Mouse (Mus musculus) testis, postnatal 14 days (tissue): ENCODE measurements around the gene Rfc2.

Source experiments
- DNase-seq: peaks from one replicate; pipeline ENCODE4 v3.0.0; 2021; ENCODE audit warnings: low spot score

The Rfc2 gene

DNA sequence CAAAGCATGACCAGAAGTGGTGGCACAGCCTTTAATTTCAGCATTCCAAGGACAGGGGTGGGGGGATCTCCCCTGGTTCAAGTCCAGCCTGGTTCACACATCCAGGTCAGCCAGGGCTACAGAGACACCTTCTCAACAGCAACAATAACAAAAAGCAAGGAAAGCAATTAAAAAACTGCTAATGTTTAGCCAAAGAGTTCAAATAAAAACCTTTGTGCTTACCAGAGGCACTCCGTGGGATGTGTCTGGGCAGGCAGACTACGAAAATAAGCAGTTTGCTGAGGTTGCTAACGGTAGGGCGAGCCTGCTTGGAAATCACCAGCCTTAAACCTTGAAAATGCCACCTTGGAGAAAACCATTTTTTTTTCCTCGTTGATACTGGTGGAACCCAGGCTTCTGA, at the start of gene Rfc2:
Gene Rfc2, plus strand, starts transcription at position 221 of the 400 bp plus-strand sequence.
- DNase-seq: no peak

- no peak for DNase-seq
These were observed 49.6 kb upstream of the Rfc2 start for GRCm38 (mm10) chr5:134531585-134531984.

DNA sequence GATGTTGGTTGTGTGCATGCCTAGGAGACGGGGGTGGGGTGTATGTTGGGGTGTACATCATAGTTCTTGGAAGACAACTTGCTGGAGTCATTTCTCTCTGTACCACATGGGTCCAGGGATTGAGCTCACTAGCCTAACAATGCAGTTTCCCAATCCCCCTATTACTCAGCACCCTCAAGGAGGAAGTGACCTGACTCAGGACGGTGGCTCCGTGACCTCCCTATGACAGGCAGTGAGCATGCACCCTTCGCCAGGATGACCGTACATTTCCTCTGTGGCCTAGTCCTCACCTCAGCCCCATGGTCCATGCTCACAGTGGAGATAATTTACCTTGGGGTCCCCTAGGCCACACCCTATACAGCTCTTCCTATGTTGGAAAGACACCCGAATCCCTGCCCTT, 48.7 kb upstream of the Rfc2 start:
- no peak for DNase-seq

GRCm38 (mm10) chr5:134536036-134536435, 45.1 kb upstream of the Rfc2 start:
- no peak for DNase-seq

DNA sequence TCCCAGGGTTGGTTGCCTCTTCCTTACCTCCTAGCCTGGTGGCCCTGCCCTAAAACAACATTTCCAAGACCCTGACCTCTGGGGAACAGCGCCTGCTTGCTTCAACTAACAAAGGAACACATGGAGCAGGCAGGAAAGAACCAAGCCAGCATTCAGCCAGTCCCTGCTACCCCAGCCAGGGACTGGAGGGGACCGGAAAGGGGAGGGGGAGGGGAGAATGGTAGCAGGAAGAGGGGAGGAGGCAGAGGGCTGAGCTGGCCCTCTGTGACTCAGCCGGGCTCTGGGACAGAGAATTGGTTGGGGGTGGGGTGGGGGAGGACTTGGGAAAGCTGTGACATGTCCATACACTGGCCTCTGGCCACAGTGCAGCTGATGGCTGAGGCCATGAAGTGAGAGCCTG, 41.3 kb upstream of the Rfc2 start:
- peak; percentile 51 for DNase-seq

- no peak for DNase-seq
These were observed 40.3 kb upstream of the Rfc2 start for GRCm38 (mm10) chr5:134540881-134541280.

DNA sequence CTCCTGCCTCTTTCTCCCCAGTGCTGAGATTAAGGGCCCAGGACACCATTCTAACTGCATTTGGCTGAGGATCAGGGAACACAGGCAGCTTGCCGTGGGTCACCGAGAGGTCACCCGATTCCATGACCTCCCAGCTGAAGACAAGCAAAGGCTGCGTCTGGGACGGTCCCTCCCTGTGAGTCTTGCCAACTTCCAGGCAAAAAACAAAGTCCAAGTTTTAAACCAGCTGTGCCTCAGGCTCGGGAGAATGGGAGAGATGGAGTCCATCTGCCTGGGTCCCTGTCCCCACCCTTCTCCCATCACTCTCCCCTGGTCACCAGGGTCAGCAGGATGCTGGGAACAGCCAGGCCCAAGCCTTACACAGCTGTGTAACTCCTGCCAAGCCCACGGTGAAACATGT, 39.5 kb upstream of the Rfc2 start:
- DNase-seq: peak; percentile 67

DNA sequence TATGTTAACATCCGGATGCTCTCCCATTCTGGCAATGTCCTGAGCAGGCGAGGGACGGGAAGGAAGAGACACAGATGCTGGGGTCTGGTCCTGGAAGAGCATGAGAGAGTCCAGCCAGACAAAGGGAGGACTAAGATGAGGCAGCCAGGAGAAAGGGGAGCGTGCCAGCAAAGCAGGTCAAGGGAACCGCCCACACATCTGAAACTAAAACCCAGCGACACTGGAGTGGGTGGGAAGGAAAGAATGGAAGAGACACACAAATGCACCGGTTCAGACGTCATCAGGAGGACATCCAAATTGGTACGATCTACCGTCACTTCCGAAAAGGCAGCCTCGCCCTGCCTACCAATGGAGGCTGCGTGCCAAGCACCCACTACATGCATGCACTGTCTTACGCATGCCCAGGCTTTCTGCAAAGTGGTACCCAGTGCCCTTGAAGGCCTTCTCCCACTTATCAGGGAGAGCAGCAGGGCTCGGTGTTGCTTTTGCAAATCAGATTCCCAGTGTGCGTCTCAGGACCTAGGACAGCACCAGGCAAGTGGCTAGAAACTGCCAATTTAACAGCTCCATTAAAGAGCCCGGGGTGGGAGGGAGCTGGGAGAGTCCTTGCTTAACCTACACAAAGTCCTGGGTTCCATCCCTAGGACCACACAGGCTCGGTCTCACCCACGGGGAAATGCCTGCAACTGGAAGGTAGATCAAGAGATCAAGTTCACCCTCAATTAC, 36.5 kb upstream of the Rfc2 start:
- DNase-seq: no peak

DNA sequence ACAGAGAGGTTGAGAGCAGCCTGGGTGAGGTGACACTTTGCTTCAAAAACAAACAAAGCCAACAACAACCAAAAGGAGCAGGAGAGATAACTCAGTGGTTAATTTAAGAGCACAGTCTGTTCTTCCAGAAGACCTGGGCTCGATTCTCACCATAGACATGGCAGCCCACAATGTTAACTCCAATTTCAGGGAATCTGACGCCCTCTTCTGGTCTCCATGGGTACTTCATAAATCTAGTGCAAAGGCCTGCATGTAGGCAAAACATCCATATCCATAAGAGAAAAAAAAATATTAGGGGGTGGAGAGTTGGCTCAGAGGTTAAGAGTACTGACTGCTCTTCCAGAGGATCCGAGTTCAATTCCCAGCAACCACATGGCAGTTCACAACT, 35.9 kb upstream of the Rfc2 start:
- DNase-seq: no peak

GRCm38 (mm10) chr5:134546790-134547189, 34.4 kb upstream of the Rfc2 start:
- no peak for DNase-seq

- no peak for DNase-seq
These were observed 32.9 kb upstream of the Rfc2 start for GRCm38 (mm10) chr5:134548306-134548705.

DNA sequence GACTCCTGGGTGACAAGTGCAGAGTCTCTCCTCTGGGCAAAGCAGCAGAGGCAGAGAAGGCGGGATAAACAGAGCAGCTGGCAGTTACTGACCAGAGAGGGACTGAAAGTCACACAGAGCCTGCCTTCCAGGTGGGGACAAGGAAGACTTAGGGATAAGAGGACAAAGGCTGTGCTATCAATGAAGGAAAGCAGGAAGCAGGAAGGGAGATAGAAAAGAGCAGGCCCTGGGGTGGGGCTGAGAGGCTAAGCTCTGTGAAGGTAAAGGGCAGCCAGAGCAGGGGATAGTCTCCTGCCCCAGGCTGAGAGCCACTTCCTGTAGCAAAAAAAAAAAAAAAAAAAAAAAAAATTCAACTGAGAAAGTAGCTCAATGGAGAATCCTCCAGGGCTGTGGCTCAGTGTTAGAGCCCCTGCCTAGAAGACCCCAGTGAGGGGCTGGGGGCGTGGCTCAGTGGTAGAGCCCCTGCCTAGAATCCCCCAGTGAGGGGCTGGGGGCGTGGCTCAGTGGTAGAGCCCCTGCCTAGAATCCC, 31.5 kb upstream of the Rfc2 start:
- no peak for DNase-seq

DNA sequence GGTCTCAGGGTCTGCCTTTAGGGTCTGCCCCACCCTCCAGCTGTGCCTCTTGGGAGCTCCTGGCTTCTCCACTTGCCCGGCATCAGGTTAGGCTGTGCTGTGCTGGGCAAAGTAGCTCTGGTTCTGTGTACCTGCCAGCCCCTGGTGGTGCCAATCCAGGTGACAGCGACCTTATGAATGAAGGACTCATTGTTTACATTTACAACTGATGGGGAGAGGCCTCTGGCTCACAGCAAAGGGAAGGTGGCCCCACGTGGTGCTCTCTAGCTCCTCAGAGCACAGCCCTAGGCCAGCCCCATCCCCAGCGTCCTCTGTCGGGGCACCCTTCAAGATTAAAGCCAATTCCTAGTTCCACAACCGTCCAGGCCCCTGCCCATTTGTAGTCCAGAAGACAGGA, 30.3 kb upstream of the Rfc2 start:
- DNase-seq: no peak

DNA sequence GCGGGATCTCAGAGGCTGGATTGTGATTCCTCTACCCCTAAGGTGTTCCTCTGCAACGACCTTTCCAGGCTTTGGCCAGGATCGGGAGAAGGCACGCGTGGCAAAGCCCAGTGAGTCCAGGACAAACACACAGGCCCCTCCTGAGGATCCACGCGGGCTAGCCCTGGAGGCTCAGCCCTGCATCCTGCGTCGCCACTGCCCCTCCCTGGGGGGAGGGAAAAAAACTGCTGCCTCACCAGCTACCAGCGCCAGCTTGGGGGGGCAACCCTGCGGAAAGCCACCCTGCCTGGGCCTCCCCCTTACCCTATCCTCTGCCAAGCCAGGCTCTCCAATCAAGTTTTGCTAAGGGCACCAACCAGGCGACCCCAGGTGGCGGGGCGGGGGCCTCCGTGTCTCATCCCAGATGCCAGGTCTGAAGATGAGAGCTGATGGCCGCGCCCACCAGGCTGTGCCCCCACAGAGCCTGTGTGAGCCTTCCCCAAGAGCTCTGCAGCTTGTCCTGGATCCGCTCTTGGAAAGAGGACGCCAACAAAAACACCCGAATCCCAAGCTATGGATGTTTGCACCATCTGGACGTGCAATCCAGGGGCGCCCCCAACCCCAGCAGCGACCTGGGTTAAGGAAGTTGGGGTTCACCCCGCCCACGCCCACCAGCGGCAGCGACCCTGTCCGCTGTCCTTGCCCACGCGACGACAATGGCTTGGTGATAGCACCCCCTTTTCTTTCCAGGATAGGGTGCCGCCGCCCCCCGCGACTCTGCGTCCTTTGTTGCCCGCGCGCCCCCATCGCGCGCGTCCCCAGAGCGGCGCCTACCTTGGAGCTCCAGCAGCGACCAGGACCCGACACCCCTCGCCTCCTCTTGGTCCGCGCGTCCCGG, 29.7 kb upstream of the Rfc2 start:
- DNase-seq: no peak

- DNase-seq: peak; percentile 89
These were observed 28.8 kb upstream of the Rfc2 start, which contains the start of gene Clip2 for GRCm38 (mm10) chr5:134552110-134552972. TSS of gene Clip2 (minus strand) at chr5:134552434.

DNA sequence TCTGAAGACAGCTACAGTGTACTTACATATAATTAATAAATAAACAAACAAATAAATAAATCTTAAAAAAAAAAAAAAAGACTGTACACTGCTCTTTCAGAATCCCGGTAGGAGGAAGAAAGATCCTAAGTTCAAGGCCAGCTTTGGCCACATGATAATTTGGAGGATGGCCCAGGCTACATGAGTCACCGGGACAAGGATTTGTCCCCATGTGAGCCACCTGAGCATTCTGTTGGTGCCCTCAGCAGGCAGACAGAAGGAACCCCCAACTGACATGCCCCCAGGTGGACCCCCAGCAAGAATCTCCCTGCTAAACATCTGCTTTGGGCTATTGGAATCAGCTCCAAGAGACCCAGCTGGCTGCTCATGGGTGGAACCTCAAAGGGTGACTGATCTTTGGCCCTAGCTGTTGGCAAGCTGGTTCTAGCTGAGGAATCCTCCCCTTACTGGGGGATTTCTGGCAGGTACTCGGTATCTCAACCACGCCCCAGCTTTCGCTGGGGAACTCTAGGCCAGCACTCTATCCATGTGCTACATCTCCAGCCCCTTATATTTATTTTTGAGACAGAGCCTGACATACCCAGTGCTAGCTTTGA, 27.1 kb upstream of the Rfc2 start:
- DNase-seq: no peak

- DNase-seq: peak; percentile 34
These were observed 25.6 kb upstream of the Rfc2 start for GRCm38 (mm10) chr5:134555463-134556164.

- DNase-seq: no peak
These were observed 21.1 kb upstream of the Rfc2 start, which contains the start of gene Syna for GRCm38 (mm10) chr5:134560071-134560449. TSS of gene Syna (minus strand) at chr5:134560171.

GRCm38 (mm10) chr5:134560450-134561171, 20.6 kb upstream of the Rfc2 start:
- no peak for DNase-seq

- DNase-seq: no peak
These were observed 16.9 kb upstream of the Rfc2 start for GRCm38 (mm10) chr5:134564272-134564671.
